Mouse (Mus musculus) liver, adult 2 months (tissue): ENCODE measurements around the gene Noxa1.

Source experiments
- CTCF ChIP-seq: fragments of 200-500 bp; IDR thresholded peaks from 2 replicates; pipeline ENCODE4 v1.5.1; 2011; ENCODE audit warnings: low read depth, low read length, control low read depth
- POLR2A ChIP-seq: fragments of 200-500 bp; IDR thresholded peaks from 2 replicates; pipeline ENCODE4 v1.6.1; 2011; ENCODE audit warnings: low read length, control low read depth; ENCODE audit not compliant: insufficient read depth; ENCODE audit errors: extremely low read depth

DNA sequence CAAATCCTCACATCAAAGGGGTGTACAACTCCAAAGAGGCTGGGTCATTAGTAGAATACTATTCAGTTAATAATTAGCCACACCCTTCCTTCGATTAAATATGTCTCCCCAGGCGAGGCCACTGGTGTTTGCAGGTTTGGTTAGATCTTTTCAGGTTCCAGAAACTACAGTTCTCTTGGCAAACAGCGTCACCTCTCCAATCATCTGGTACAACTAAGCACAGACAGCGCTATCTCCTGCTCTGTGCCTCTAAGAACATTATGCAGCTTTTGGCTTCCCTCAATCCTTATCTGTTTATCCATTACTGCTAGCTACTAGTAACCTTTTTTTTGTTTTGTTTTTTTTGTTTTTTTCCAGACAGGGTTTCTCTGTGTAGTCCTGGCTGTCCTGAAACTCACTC lies 25.4 kb downstream of the Noxa1 start:
- TF ChIP-seq CTCF (no peak), POLR2A (no peak)
